Mouse (Mus musculus) adipocyte (in vitro differentiated cells): ENCODE data around the gene Cmip.
A peak's percentile ranks its signal among the peaks of the same experiment; 100 is the strongest.

ENCODE experiments used
- DNase-seq: peaks from one replicate; pipeline ENCODE4 v3.0.0-alpha.2; 2016; ENCODE audit warnings: low spot score

Gene Cmip

DNA sequence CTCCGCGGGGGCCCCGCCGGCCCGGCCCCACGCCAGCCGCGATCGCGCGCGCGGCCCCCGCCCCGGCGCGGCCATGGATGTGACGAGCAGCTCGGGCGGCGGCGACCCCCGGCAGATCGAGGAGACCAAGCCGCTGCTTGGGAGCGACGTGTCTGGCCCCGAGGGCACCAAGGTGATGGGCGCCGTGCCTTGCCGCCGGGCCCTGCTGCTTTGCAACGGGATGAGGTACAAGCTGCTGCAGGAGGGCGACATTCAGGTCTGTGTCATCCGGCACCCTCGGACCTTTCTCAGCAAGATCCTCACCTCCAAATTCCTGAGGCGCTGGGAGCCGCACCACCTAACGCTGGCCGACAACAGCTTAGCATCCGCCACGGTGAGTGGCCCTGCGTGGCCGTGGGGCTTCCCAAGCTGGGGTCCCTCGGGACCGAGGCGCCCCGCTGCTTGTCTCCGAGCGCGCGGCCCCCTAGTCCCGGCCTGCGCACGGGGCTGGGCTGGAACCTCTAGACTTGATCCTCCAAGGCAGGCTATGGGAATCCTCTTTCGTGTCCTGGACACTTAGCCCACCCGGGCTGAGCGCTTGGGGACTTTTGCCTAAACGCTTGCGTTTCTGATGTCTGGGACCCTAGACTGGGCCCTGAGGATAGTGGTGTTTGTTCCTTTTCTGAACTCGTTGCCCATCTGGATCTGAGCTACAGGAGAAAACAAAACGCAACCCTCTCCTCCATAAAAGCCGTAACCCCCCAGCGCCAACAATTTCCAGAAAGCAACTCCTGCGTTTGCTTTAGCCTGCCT lies at the start of gene Cmip:
TSS of gene Cmip (plus strand) at position 36 of the 792 bp plus-strand sequence.
- peak; percentile 50 for DNase-seq

DNA sequence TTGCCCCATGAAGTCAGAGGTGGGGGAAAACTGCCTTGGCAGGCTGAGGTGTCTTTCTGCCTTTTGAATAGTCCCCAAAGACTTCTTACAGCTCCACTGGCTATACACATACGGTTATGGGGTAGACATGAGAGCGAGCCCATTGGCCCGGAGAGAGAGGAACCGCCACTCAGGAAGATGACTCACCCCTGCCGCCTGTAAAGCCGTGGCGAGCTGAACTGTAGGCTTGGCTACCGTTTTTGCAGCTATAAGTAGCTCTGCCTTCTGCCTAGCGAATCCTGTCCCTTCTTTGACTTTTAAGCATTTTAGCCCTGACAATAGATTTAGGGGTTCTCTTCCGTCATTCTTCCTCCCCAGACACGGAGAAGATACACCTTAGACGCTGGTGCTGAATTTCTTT lies 47.7 kb upstream of the Cmip start:
- DNase-seq = no peak

DNA sequence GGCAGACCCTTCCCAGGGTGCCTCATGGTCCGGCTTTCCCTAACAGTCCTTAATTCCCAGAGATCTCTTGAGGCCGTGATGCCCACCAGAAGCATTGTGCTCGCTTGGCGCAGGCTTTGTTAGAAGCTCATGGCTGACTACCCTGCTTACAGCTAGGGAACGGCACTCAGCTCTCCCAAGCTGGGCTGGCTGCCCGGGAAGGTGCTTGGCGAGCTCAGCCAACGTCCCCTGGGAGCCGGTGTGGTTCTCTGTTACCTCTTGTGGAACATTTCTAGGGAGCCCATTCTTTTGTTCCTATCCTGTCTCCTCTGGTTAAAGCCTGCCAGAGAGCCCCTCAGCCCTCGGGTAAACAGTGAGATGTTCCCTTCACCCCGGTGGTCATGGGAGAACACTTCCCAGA lies 44.8 kb upstream of the Cmip start:
- no peak for DNase-seq

DNA sequence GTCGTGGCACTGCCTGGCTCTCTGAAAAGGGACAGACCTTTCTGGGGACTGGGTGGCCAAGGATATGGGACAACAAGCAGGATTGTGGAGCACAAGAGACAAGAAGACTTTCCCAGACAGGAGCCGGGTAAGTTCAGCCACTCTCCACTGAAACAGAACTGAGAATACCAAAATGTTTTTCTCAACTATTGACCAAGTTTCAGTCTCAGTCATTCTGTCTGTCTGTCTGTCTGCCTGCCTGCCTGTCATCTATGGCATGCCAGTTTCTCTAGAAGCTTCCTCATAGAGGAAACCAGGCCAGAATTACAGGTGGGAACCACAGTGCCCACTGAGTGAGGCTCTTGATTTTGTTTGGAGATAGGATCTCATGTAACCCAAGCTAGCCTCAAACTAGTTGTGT lies 39.1 kb upstream of the Cmip start:
- no peak for DNase-seq

DNA sequence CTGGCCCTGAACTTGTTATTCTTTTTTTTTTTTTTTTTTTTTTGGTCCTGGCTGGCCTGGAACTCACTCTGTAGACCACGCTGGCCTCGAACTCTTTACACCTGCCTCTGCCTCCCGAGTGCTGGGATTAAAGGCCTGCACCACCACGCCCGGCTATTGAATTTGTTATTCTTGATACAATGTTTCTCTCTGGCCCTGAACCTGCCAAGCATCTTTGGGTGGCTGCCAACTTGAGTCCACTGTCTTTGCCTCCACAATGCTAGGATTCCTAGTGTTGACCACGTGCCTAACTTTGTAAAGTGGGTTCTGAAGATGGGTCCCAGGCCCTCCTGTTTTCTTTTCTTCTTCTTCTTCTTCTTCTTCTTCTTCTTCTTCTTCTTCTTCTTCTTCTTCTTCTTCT lies 34.5 kb upstream of the Cmip start:
- no peak for DNase-seq

DNA sequence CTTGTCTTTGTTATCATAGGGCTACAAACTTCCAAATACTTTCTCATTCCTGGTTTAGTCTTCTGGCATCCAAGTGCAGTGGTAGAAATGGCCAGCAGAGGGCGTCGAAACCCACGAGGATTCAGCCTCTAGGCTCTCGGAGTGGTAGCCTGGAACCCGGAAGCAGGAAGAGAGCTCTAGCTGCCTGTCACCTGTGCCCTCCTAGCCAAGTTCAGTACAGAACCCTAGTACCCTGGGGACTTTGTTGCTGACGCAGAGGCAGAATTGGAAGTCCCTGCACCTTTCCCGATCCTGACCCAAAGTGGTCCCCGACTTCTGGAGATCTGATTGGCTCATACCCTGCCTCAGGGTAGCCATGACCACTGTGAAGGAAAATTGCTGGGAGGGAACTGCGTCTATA lies 32.2 kb upstream of the Cmip start:
- DNase-seq = peak; percentile 96

DNA sequence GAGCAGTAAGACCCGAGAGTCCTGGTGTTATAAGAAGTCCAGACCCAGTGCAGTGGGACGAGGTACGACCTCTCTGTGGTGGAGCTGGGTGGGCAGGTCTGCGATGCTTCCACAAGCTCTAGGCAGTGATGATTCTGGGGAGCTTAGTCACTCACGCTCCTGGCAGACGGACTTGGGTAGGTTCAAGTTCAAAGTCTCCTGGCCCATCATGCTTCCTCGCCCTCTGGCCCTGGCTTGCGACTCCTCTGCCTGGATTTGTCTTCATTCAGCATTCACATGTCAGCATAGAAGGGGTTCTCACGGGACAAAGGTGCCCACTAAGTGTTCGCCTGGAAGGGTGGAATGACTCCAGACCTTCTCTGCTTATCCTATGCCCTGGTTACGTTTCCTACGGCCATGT lies 30.6 kb upstream of the Cmip start:
- DNase-seq = no peak

DNA sequence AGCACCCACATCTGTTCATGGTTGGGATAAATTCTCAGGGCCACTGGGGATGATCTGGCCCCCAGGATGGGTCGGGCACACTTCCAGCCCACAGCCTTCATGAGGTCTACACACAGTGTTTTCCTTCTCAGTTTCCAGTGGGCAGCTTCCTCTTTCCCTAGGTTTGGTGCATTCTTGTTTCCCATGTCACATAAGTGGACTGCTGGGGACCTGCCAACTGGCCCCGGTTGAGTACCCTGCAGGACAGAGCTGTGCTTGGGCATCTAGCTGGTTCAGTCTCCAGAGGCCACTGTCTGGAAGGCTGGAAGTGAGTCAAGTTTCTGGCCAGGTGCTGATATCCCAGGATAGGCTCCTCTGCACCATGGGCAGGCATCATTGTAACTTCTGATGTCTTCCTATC lies 29.5 kb upstream of the Cmip start:
- DNase-seq = no peak

DNA sequence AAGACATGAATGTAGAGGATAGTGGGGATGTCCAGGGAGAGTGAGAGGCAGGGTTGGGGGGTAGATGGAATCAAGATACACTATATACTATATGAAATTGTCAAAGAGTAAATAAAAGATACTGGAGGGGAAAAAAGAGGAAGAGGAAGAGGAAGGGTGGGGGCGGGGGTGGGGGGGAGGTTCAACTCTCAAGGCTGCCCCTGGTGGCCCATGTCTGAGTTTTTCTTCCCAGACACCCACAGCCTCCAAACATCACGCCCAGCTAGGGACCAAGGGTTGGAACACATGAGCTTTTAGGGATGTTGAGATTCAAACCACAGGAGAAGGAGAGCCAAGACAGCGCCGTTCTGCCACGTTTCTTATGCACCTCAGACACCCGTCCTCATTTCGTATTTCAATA lies 23.7 kb upstream of the Cmip start:
- no peak for DNase-seq

DNA sequence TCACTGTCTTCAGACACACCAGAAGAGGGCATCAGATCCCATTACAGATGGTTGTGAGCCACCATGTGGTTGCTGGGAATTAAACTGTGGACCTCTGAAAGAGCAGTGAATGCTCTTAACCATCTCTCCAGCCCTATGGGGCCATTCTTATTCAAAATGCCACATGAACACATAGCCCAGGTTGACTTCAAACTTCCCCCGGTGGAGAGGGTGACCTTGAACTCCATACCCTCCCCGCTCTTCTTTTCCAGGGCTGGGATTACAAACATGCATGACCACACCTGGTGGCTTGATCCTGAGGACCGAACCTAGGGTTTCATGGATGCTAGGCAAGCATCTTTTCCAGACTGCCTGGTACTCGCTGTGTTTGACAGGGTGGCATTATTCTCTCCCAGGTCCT lies 20.3 kb upstream of the Cmip start:
- DNase-seq = no peak

DNA sequence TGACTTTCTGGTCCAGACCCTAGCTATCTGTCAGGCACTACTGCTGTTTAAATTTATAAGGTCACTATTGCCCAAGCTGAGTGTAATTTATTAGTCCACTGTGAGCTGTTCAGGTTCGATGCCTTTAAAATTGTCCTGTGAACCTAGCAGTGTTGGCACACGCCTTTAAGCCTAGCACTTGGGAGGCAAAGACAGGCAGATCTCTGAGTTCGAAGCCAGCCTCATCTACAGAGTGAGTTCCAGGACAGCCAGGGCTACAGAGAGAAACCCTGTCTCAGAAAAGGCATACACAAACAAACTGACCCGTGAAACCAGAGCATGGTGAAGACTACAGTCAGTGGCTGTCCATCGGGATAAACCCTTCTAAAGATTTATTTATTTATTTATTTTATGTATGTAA lies 16.5 kb upstream of the Cmip start:
- DNase-seq = no peak

DNA sequence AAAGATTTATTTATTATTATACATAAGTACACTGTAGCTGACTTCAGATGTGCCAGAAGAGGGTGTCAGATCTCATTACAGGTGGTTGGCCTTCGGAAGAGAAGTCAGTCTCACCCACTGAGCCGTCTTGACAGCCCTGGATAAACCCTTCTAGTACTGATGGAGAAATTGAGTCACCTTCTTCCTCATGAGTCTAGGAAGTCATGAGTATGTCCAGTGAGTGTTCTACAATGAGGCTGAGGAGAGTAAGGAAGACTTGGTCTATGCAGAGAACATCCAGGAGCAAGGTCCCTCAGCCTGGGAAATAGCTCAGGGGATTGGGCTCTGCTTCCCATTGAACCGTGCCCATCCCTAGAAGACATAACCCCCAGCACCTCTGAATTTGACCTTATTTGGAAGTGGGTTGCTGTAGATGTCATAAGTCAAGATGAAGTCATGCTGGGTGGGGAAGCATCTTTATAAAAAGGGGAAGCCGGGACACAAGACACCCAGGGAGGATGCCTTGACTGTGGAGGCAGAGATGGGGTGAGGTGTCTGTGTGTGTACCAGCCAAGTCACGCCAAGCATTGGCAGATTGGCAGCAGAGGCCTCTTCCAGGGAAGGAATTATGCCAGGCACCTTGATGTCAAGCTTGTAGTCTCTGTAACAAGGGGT lies 15.9 kb upstream of the Cmip start:
- no peak for DNase-seq

DNA sequence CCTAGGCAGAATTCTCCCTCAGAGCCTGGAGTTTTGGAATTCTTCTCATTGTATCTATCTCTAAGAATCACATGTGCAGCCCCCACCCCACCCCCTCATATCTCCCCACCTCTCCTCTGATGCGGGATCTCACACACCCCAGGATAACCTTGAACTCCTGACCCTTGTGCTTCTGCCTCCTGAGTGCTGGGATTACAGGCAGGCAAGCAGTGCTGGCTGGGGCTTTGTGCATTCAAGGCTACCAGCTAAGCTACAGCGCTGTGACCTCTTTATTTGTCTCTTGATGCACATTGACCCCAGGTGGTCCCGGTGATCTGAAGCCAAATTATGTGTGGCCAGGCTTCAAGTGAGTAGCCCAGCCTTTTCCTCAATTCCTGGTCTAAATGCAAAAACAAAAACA lies 15.0 kb upstream of the Cmip start:
- DNase-seq = no peak

DNA sequence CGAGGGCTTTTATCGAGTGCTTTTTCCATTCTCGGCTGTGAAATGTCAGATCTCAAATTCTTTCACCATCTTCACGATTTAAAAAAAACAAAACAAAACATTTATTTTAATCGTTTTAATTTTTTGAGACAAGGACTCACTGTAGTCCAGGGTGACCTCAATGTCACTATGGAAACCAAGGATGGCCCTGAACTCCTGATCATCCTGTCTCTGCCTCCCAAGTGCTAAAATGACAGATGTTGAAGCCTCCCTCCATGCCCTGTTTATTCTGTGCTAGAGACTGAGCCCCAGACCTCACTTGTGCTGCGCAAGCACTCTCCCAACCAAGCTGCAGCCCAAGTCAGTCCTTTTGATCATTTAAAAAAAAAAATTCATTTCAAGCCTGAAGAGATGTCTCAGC lies 14.6 kb upstream of the Cmip start:
- DNase-seq = no peak

DNA sequence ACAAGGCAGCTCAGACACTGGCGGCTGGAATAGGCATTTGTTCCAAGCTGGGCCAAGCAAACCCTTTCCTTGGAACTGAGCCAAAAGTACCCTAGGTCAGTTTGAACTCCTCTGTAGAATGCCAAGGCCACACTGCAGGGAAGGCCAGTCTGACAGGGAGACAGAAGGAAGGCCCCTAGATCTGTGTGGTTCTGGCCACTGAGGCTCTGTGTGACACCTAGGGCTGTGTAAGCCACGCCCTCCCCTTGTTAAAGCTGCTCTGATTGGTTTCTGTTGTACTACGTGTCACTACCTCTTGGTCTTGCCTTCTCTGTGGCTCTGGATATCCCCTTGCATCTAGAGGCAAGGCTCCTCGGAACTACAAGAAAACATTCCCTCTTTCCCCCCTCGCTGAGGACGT lies 12.3 kb upstream of the Cmip start:
- no peak for DNase-seq

DNA sequence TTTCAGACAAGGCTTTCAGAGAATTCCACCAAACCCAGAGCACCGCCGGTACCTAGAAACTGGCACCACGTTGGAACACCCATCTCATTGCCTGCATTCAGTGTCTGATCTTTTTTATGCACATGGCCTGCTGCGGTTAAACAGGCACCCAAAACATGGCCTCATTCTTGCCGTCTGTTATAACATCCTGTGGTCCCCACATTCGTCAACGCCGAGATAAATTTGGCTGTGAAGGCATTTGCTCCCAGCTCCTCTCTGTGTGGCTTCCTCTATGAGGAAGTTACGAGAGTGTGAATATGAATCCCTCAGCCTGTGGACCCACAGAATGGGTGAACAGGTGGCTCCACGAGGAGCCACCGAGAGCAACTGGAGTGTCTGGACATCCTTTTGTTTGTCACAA lies 8.5 kb upstream of the Cmip start:
- no peak for DNase-seq

DNA sequence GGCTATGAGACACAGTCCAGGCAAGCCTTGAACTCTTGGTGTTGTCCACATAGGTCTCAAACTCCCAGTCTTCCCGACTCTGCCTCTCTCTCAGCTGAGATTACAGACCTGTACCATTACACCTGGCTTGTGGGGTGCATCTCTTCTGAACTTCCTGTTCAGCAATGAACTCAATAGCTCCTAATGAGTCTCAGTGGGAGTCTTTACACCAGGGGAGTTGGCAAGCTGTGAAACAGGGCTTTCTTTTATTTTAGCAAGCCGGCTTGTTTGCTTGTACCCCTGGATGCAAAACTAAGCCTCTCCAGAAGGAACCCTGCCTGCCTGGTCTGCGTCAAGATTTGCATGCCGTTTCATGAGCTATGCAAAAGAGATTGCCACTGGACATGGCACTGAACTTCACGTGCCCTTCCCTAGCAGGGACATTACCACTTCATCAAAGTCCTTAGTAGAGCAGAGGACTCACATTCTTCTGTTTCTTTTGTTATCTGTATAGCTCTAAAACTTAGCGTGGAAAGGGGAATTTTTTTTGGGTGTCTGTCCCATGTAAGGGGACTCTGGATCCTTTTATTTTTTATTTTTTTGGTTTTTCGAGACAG lies 5.7 kb upstream of the Cmip start:
- DNase-seq = no peak

DNA sequence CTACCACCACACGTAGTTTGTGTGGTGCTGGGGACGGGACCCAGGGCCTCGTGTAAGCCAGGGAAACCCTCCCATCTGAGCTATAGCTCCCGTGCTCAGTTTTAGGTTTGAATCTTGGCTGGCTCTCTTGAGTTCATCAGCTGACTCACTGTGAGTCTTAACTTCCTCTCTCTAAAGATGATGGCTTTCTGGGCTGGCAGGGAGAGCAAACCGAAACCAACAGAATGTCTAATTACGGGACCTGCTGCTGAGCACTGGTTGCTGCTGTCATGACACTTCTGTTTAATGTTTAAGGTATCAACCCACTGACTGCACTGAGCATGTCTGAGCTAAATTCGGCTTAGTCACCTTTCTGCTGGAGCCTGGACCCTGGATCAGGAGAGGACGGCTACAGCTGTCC lies 4.2 kb upstream of the Cmip start:
- no peak for DNase-seq

DNA sequence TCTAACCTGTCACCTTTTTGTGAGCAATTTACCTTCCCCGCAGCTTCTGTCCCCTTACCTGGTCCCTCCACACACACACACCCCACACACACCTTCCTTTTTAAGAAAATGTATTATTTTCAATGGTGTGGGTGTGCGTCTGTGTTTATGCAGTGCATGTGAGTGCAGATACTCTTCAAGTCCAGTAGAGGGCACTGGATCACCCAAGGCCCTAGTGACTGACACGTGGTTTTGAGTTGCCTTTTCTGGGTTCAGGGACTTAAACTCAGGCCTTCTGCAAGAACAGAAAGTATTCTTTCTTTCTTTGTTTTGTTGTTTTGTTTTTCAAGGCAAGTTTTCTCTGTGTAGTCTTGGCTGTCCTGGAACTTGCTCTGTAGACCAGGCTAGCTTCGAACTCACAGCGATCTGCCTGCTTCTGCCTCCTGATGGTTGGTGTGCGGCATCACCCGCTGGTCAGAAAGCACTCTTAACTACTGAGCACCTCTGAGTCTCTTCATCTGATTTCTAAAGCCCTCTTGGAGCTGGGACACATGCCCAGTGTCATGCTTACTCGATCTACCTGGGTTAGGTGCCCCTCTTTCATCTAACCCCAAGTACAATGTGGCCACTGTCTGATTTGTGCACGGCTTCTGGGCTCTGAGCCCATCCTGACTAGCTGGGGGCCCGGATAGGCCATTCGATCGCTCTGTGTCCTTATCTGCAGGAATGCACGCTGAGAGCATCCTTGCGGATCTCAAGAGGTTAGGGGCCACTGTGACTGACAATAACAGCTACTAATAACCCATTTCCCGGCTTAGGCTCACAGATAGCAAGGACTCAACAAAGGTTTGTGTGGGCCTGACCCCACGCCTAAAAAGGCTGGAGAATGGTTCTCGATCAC lies 3.2 kb upstream of the Cmip start:
- no peak for DNase-seq

DNA sequence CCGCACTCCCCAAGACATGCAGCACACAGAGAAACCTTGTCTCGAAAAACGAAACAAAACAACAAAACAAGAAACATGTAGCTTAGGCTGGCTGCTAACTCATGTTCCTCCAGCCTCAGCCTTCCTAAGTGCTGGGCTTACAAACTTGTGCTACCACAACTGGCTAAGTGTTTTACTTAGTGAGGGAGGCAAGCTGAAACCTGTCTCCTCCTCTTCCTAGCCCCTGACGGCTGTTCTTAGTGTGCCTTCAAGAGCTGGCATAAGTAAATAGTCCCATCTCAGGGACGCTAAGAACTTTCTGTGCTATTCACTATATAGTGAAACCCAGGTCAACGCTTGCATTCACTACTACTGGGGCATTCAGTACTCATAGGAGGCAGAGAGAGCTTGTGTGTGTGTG lies 2.4 kb upstream of the Cmip start:
- no peak for DNase-seq

DNA sequence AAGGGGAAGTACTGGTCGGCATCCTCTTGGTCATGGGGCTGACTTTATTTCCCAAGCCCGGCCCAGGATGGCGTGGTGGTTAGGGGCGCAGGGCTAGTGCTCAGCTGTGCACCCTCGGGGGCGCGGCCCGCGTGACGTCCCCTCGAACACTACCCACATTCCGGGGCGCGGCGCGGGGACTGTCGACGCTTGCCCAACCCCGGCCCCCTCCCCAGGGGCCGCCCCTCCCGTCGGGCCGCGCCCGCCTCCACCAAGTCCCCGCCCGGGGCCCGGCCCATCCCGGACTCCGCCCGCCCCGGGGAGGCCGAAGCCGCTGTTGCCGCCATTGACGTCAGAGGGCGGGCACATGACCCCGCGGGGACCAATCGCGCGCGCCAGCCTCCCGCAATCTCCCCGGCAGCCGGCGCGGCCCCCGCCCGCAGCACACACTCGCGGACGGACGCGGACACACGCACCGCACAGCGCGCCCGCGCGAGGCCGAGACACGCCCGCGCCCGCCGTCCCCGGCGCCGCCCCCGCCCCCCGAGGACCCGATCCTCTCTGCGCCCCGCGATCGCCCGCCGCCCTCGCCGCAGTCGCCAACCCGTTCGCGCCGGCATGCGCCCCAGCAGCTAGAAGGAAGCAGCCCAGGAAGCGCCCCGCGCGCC lies 449 bp upstream of the Cmip start:
- DNase-seq = peak; percentile 87
